Mouse (Mus musculus): Measurements from ENCODE around the gene Gm5105.

GRCm38 (mm10) chr3:138110910-138111782, 44.0 kb upstream of the Gm5105 start:
- TF ChIP-seq POLR2A (IDR thresholded peaks at IDR 0.05; ENCODE audit: insufficient read depth, low read length) (no peak), CTCF (IDR thresholded peaks at IDR 0.05; ENCODE audit: low read depth, low read length) (no peak), EP300 (IDR thresholded peaks at IDR 0.05; ENCODE audit: insufficient read depth, low read depth, low read length) (no peak)
